8 mouse cellular contexts compared by ENCODE assay signal in genomic region chr5:146692361-146692975, GRCm38 (mm10).
DNase-seq lines count a peak whose midpoint lies in the region; ATAC-seq and TF ChIP-seq lines count a peak whose summit lies in the region.

No protein-coding gene starts in this region.

- no peaks in the 10 kb centered on the region; the same call in 1 of the 2 replicates for H3K27me3 ChIP-seq in heart, adult 2 months (ENCODE audit: control insufficient read depth, insufficient read depth, low read length)
- no peaks in the 10 kb centered on the region for H3K27me3 ChIP-seq in liver, embryonic 16.5 days (ENCODE audit: control insufficient read depth, insufficient read depth, low read depth, low read length)
- H3K27me3 ChIP-seq in stomach, embryonic 16.5 days (ENCODE audit: control insufficient read depth, insufficient read depth, low read length): no peaks in the 10 kb centered on the region

- H3K4me2 ChIP-seq in liver, embryonic 16.5 days (ENCODE audit: low read depth, low read length): peak overlapping the region; percentile 50
- H3K4me2 ChIP-seq in stomach, embryonic 16.5 days (ENCODE audit: low read depth, low read length): no peak overlapping the region

- H3K4me3 ChIP-seq in heart, adult 2 months: no peak overlapping the region
- 0 out of 2 replicates have a peak overlapping the region, but pooled peaks have one; percentile 1 for H3K4me3 ChIP-seq in liver, embryonic 16.5 days (ENCODE audit: low read depth, low read length)
- no peak overlapping the region for H3K4me3 ChIP-seq in stomach, embryonic 16.5 days (replicated peaks; ENCODE audit: low read length)

- no peaks in the 10 kb centered on the region for H3K9me3 ChIP-seq in liver, embryonic 16.5 days (replicated peaks; ENCODE audit: control insufficient read depth, low read length)
- H3K9me3 ChIP-seq in stomach, embryonic 16.5 days (replicated peaks; ENCODE audit: control insufficient read depth, low read length): no peaks in the 10 kb centered on the region

- WGBS in heart, adult 2 months: 14% methylated on average over 7 of the region's 7 CpGs
- 17% methylated on average over 7 of the region's 7 CpGs for WGBS in liver, embryonic 16.5 days (ENCODE audit: insufficient replicate concordance)
- WGBS in stomach, embryonic 16.5 days: 13% methylated on average over 7 of the region's 7 CpGs

- no peak overlapping the region for H3K27ac ChIP-seq in heart, adult 2 months
- peak overlapping the region; percentile 85 for H3K27ac ChIP-seq in liver, embryonic 16.5 days (ENCODE audit: low read length)
- H3K27ac ChIP-seq in stomach, embryonic 16.5 days (ENCODE audit: low read length): peak overlapping the region; percentile 86

- peak; percentile 27 to 42 for DNase-seq in heart, adult 2 months
- no peak for DNase-seq in heart, postnatal 25 days (ENCODE audit: low spot score)
- peak; percentile 45 for DNase-seq in NIH3T3 (ENCODE audit: low read depth)
- DNase-seq in kidney, adult 11 months: peak; percentile 85
- DNase-seq in urinary bladder, postnatal 4 days (ENCODE audit: low spot score in 2 of 2): no peak
- DNase-seq in spleen, adult 18-20 months: no peak

- intact Hi-C loops in heart, adult 2 months (cut with DNase I): no loop called here
- intact Hi-C loops in heart, postnatal 25 days (cut with DNase I): no loop called here

- TF ChIP-seq CTCF in heart, adult 2 months (IDR thresholded peaks at IDR 0.05): no peak

- TF ChIP-seq POLR2A in heart, adult 2 months (IDR thresholded peaks at IDR 0.05; ENCODE audit: insufficient read depth, low read depth, low read length): no peak

- H3K4me1 ChIP-seq in heart, adult 2 months (ENCODE audit: control insufficient read depth, insufficient read depth, low read length): no peaks in the 10 kb centered on the region
- peaks cover 35% of the 10 kb centered on the region for H3K4me1 ChIP-seq in liver, embryonic 16.5 days (ENCODE audit: control insufficient read depth, low read depth, low read length)
- H3K4me1 ChIP-seq in stomach, embryonic 16.5 days (ENCODE audit: control insufficient read depth, insufficient read depth, low read length): peaks cover 14% of the 10 kb centered on the region

- H3K9ac ChIP-seq in heart, adult 2 months (ENCODE audit: low read depth, low read length): no peak overlapping the region
- H3K9ac ChIP-seq in liver, embryonic 16.5 days (ENCODE audit: low read depth, low read length): peak overlapping the region; percentile 48
- no peak overlapping the region for H3K9ac ChIP-seq in stomach, embryonic 16.5 days (ENCODE audit: low read length)

- H3K36me3 ChIP-seq in heart, adult 2 months (ENCODE audit: control insufficient read depth, insufficient read depth, low read length): no peaks in the 10 kb centered on the region
- no peaks in the 10 kb centered on the region for H3K36me3 ChIP-seq in liver, embryonic 16.5 days (ENCODE audit: control insufficient read depth, insufficient read depth)
- no peaks in the 10 kb centered on the region for H3K36me3 ChIP-seq in stomach, embryonic 16.5 days (ENCODE audit: control insufficient read depth, insufficient read depth, low read length)

- no peaks in the 10 kb centered on the region for H3K79me2 ChIP-seq in heart, adult 2 months (replicated peaks; ENCODE audit: control insufficient read depth, insufficient read depth, low read length)

- peak; percentile 47 for ATAC-seq in liver, embryonic 16.5 days (ENCODE audit: low read depth)
- peak; percentile 73 for ATAC-seq in stomach, embryonic 16.5 days (ENCODE audit: insufficient read depth, low FRiP score)

- no peak for TF ChIP-seq EP300 in heart, adult 2 months (IDR thresholded peaks at IDR 0.05; ENCODE audit: insufficient read depth, low read depth, low read length)

Comparison
In these comparisons a context has a peak if more than half of its experiments do, and no peak if none do; other contexts are left out.
1. DNase-seq: peak in heart, adult 2 months (2 of 2), NIH3T3 (single experiment) and kidney, adult 11 months (single experiment); none in heart, postnatal 25 days (single experiment), urinary bladder, postnatal 4 days (0 of 2) and spleen, adult 18-20 months (0 of 2).